24 mouse cellular contexts compared by ENCODE assay signal in the genomic region with DNA sequence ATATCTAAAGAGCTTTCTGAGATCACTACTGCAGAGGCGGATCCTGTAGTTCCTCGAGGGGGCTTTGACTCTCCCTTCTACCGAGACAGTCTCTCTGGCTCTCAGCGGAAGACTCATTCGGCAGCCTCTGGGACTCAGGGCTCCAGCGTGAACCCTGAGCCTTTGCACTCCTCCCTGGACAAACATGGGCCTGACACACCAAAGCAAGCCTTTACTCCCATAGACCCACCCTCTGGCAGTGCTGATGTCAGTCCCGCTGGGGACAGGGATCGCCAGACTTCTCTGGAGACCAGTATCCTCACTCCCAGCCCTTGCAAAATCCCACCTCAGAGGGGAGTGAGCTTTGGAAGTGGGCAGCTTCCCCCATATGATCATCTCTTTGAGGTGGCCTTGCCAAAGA. TPM values are rescaled to one million over a fixed set of nuclear protein-coding genes. Genes with fewer than 3 reads are reported as not detected.
DNase-seq lines count a peak whose midpoint lies in the region; ATAC-seq and TF ChIP-seq lines count a peak whose summit lies in the region.
"Had no signal": no experiment of that assay in that cellular context is flagged by ENCODE, and none has a peak within 500 bp of the region (broad histone marks: within the 10 kb centered on the region; RNA-seq: fewer than 3 reads in every experiment).

No protein-coding gene starts in this region.

- no peak overlapping the region for H3K27ac ChIP-seq in intestine, embryonic 16.5 days (ENCODE audit: low read length)
- H3K27ac ChIP-seq in intestine, embryonic 15.5 days: no peak overlapping the region
- no peak overlapping the region for H3K27ac ChIP-seq in liver, embryonic 14.5 days
- no peak overlapping the region for H3K27ac ChIP-seq in stomach, embryonic 14.5 days (ENCODE audit: low read length)
- no peak overlapping the region for H3K27ac ChIP-seq in midbrain, embryonic 15.5 days
- H3K27ac ChIP-seq in heart, adult 2 months: no peak overlapping the region
- H3K27ac ChIP-seq: embryonic facial prominence, embryonic 13.5 days; forebrain, embryonic 12.5 days; heart, embryonic 13.5 days; hindbrain, embryonic 15.5 days had no signal

- H3K4me1 ChIP-seq in intestine, embryonic 16.5 days (ENCODE audit: control insufficient read depth, insufficient read depth, low read length): no peaks in the 10 kb centered on the region
- H3K4me1 ChIP-seq in intestine, embryonic 15.5 days (replicated peaks): no peaks in the 10 kb centered on the region
- H3K4me1 ChIP-seq in liver, embryonic 14.5 days (replicated peaks; ENCODE audit: control insufficient read depth in 2 of 2, insufficient read depth in 2 of 2, low read length in 1 of 2): no peaks in the 10 kb centered on the region
- no peaks in the 10 kb centered on the region for H3K4me1 ChIP-seq in stomach, embryonic 14.5 days (ENCODE audit: control insufficient read depth, insufficient read depth, low read length)
- H3K4me1 ChIP-seq in midbrain, embryonic 15.5 days: no peaks in the 10 kb centered on the region
- no peaks in the 10 kb centered on the region for H3K4me1 ChIP-seq in heart, adult 2 months (ENCODE audit: control insufficient read depth, insufficient read depth, low read length)
- H3K4me1 ChIP-seq: embryonic facial prominence, embryonic 13.5 days; forebrain, embryonic 12.5 days; heart, embryonic 13.5 days; hindbrain, embryonic 15.5 days had no signal

- intact Hi-C loops in heart, adult 2 months (cut with DNase I): no loop called here

- no peak overlapping the region for H3K4me2 ChIP-seq in intestine, embryonic 16.5 days (ENCODE audit: low read depth, low read length)
- H3K4me2 ChIP-seq in intestine, embryonic 15.5 days (replicated peaks): no peak overlapping the region
- H3K4me2 ChIP-seq in liver, embryonic 14.5 days (ENCODE audit: low read depth): no peak overlapping the region
- H3K4me2 ChIP-seq in stomach, embryonic 14.5 days (replicated peaks; ENCODE audit: low read depth, low read length): no peak overlapping the region
- H3K4me2 ChIP-seq in midbrain, embryonic 15.5 days: no peak overlapping the region
- H3K4me2 ChIP-seq: embryonic facial prominence, embryonic 13.5 days; forebrain, embryonic 12.5 days; heart, embryonic 13.5 days; hindbrain, embryonic 15.5 days had no signal

- no peak for TF ChIP-seq EP300 in liver, embryonic 14.5 days (IDR thresholded peaks at IDR 0.05; ENCODE audit: low read depth)
- TF ChIP-seq EP300 in heart, adult 2 months (IDR thresholded peaks at IDR 0.05; ENCODE audit: insufficient read depth, low read depth, low read length): no peak

- 80% methylated on average over 8 of the region's 8 CpGs for WGBS in intestine, embryonic 16.5 days
- 78% methylated on average over 8 of the region's 8 CpGs for WGBS in intestine, embryonic 15.5 days
- 82% methylated on average over 8 of the region's 8 CpGs for WGBS in liver, embryonic 14.5 days (ENCODE audit: insufficient replicate concordance)
- 79% methylated on average over 8 of the region's 8 CpGs for WGBS in stomach, embryonic 14.5 days
- 94% methylated on average over 8 of the region's 8 CpGs for WGBS in midbrain, embryonic 15.5 days
- 87% methylated on average over 8 of the region's 8 CpGs for WGBS in heart, adult 2 months

- H3K9ac ChIP-seq in intestine, embryonic 16.5 days (ENCODE audit: low read depth, low read length): no peak overlapping the region
- no peak overlapping the region for H3K9ac ChIP-seq in intestine, embryonic 15.5 days
- H3K9ac ChIP-seq in liver, embryonic 14.5 days (replicated peaks): no peak overlapping the region
- H3K9ac ChIP-seq in stomach, embryonic 14.5 days (replicated peaks; ENCODE audit: low read depth, low read length): no peak overlapping the region
- H3K9ac ChIP-seq in midbrain, embryonic 15.5 days: no peak overlapping the region
- H3K9ac ChIP-seq in heart, adult 2 months (ENCODE audit: low read depth, low read length): no peak overlapping the region
- H3K9ac ChIP-seq: embryonic facial prominence, embryonic 13.5 days; forebrain, embryonic 12.5 days; heart, embryonic 13.5 days; hindbrain, embryonic 15.5 days had no signal

- TF ChIP-seq POLR2A in heart, adult 2 months (IDR thresholded peaks at IDR 0.05; ENCODE audit: insufficient read depth, low read depth, low read length): no peak

- H3K27me3 ChIP-seq in intestine, embryonic 16.5 days (replicated peaks; ENCODE audit: control insufficient read depth, insufficient read depth, low read length): no peaks in the 10 kb centered on the region
- no peaks in the 10 kb centered on the region for H3K27me3 ChIP-seq in intestine, embryonic 15.5 days (replicated peaks)
- no peaks in the 10 kb centered on the region for H3K27me3 ChIP-seq in liver, embryonic 14.5 days (ENCODE audit: control insufficient read depth, insufficient read depth, low read length)
- no peaks in the 10 kb centered on the region for H3K27me3 ChIP-seq in stomach, embryonic 14.5 days (ENCODE audit: control insufficient read depth, insufficient read depth, low read length)
- H3K27me3 ChIP-seq in midbrain, embryonic 15.5 days (replicated peaks): no peaks in the 10 kb centered on the region
- H3K27me3 ChIP-seq in heart, adult 2 months (ENCODE audit: control insufficient read depth, insufficient read depth, low read length): no peaks in the 10 kb centered on the region
- H3K27me3 ChIP-seq: embryonic facial prominence, embryonic 13.5 days; forebrain, embryonic 12.5 days; heart, embryonic 13.5 days; hindbrain, embryonic 15.5 days had no signal

- TF ChIP-seq CTCF in liver, embryonic 14.5 days (IDR thresholded peaks at IDR 0.05; ENCODE audit: low read depth): no peak
- TF ChIP-seq CTCF in heart, adult 2 months (IDR thresholded peaks at IDR 0.05): no peak

- no peak overlapping the region for H3K4me3 ChIP-seq in intestine, embryonic 16.5 days (ENCODE audit: low read length)
- H3K4me3 ChIP-seq in intestine, embryonic 15.5 days (replicated peaks): no peak overlapping the region
- H3K4me3 ChIP-seq in liver, embryonic 14.5 days (ENCODE audit: insufficient read depth in 1 of 2, low read depth in 2 of 2, low read length in 2 of 2): no peak overlapping the region
- no peak overlapping the region for H3K4me3 ChIP-seq in stomach, embryonic 14.5 days (ENCODE audit: low read depth, low read length)
- no peak overlapping the region for H3K4me3 ChIP-seq in midbrain, embryonic 15.5 days
- no peak overlapping the region for H3K4me3 ChIP-seq in heart, adult 2 months
- H3K4me3 ChIP-seq: embryonic facial prominence, embryonic 13.5 days; forebrain, embryonic 12.5 days; heart, embryonic 13.5 days; hindbrain, embryonic 15.5 days had no signal

- H3K36me3 ChIP-seq in intestine, embryonic 16.5 days (ENCODE audit: control insufficient read depth, insufficient read depth, low read length): 0 out of 2 replicates have a peak, but pooled peaks cover 3% of the 10 kb centered on the region
- peaks cover 41% of the 10 kb centered on the region for H3K36me3 ChIP-seq in intestine, embryonic 15.5 days
- peaks cover 40% of the 10 kb centered on the region for H3K36me3 ChIP-seq in liver, embryonic 14.5 days (replicated peaks; ENCODE audit: control insufficient read depth, insufficient read depth, low read depth)
- peaks cover 81% of the 10 kb centered on the region for H3K36me3 ChIP-seq in stomach, embryonic 14.5 days (ENCODE audit: control insufficient read depth, insufficient read depth, low read length)
- peaks cover 70% of the 10 kb centered on the region for H3K36me3 ChIP-seq in midbrain, embryonic 15.5 days (replicated peaks)
- peaks cover 2% of the 10 kb centered on the region; the same call in 1 of the 2 replicates for H3K36me3 ChIP-seq in heart, adult 2 months (ENCODE audit: control insufficient read depth, insufficient read depth, low read length)

- ATAC-seq in intestine, embryonic 16.5 days: 0 out of 2 replicates have a peak, but pooled peaks have one; percentile 26
- ATAC-seq in intestine, embryonic 15.5 days: no peak
- ATAC-seq in liver, embryonic 14.5 days (ENCODE audit: insufficient read depth): peak; percentile 48; the same call in 1 of the 2 replicates
- ATAC-seq in stomach, embryonic 14.5 days (ENCODE audit: insufficient number of reproducible peaks, insufficient read depth, low FRiP score, low read depth): peak; percentile 58; the same call in 1 of the 2 replicates
- no peak for ATAC-seq in midbrain, embryonic 15.5 days (replicated peaks)
- ATAC-seq: CD4-positive, CD25-positive, alpha-beta regulatory T cell, adult 4 months; forebrain, embryonic 16.5 days had no signal

- no peaks in the 10 kb centered on the region for H3K79me2 ChIP-seq in heart, adult 2 months (replicated peaks; ENCODE audit: control insufficient read depth, insufficient read depth, low read length)

- no peaks in the 10 kb centered on the region for H3K9me3 ChIP-seq in intestine, embryonic 16.5 days (ENCODE audit: control insufficient read depth, low read length)
- no peaks in the 10 kb centered on the region for H3K9me3 ChIP-seq in intestine, embryonic 15.5 days
- no peaks in the 10 kb centered on the region for H3K9me3 ChIP-seq in liver, embryonic 14.5 days (ENCODE audit: control insufficient read depth, low read length)
- no peaks in the 10 kb centered on the region for H3K9me3 ChIP-seq in stomach, embryonic 14.5 days (ENCODE audit: control insufficient read depth, low read depth, low read length)
- H3K9me3 ChIP-seq in midbrain, embryonic 15.5 days: no peaks in the 10 kb centered on the region
- H3K9me3 ChIP-seq: embryonic facial prominence, embryonic 13.5 days; forebrain, embryonic 12.5 days; G1E; heart, embryonic 13.5 days; hindbrain, embryonic 15.5 days had no signal

- no peak for DNase-seq in liver, embryonic 14.5 days (ENCODE audit: low read depth in 3 of 3, low spot score in 3 of 3)
- DNase-seq in neural tube, embryonic 10.5 days (ENCODE audit: extremely low spot score, low spot score): no peak
- DNase-seq in heart, adult 2 months: no peak
- DNase-seq: adrenal gland, postnatal 10 days; B cell, adult 2 months; cerebellum, adult 11 months; cerebellum, adult 9-11 months; cerebellum, postnatal 36 days; gastrocnemius, postnatal 25 days; heart, postnatal 36 days had no signal

RNA-seq across cellular contexts. Expression of a gene that starts 23.5 kb away (rescaled TPM):
- polyA plus RNA-seq in intestine, embryonic 16.5 days (2015; fragmentation: Nextera tagmentation; extraction: Ambion mirVana): 0.50 and 1.1 TPM in 2 replicates
- 1.0 and 1.2 TPM in 2 replicates for polyA plus RNA-seq in intestine, embryonic 15.5 days (2015; fragmentation: Nextera tagmentation; extraction: Ambion mirVana)
- 1.3 and 2.2 TPM in 2 replicates for polyA plus RNA-seq in liver, embryonic 14.5 days (2012; rRNA removed)
- 2.0 and 2.5 TPM in 2 replicates for polyA plus RNA-seq in liver, embryonic 14.5 days (2014; fragmentation: Nextera tagmentation; extraction: Ambion mirVana)
- 1.6 and 2.1 TPM in 2 replicates for polyA plus RNA-seq in stomach, embryonic 14.5 days (2014; fragmentation: Nextera tagmentation; extraction: Ambion mirVana)
- 2.2 and 2.3 TPM in 2 replicates for polyA plus RNA-seq in midbrain, embryonic 15.5 days (2015; fragmentation: Nextera tagmentation; extraction: Ambion mirVana)
- total RNA-seq in heart, adult 2 months (2021): not detected
- polyA plus RNA-seq in heart, adult 2 months (2012; rRNA removed): 0.50 and 1.7 TPM in 2 replicates
- total RNA-seq: gastrocnemius, adult 18-20 months; gastrocnemius, postnatal 25 days; heart, postnatal 36 days had no signal
- polyA plus RNA-seq: CD4-positive, CD25-positive, alpha-beta regulatory T cell, adult 4 months had no signal

RNA-seq across cellular contexts. Expression of a gene that starts 24.0 kb away (rescaled TPM):
- polyA plus RNA-seq in intestine, embryonic 16.5 days (2015; fragmentation: Nextera tagmentation; extraction: Ambion mirVana): 0.22 and 0.35 TPM in 2 replicates
- polyA plus RNA-seq in intestine, embryonic 15.5 days (2015; fragmentation: Nextera tagmentation; extraction: Ambion mirVana): 0.44 and 0.48 TPM in 2 replicates
- polyA plus RNA-seq in liver, embryonic 14.5 days (2012; rRNA removed): 0.11 and 0.18 TPM in 2 replicates
- 0.24 and 0.32 TPM in 2 replicates for polyA plus RNA-seq in liver, embryonic 14.5 days (2014; fragmentation: Nextera tagmentation; extraction: Ambion mirVana)
- 0.42 and 0.59 TPM in 2 replicates for polyA plus RNA-seq in stomach, embryonic 14.5 days (2014; fragmentation: Nextera tagmentation; extraction: Ambion mirVana)
- polyA plus RNA-seq in midbrain, embryonic 15.5 days (2015; fragmentation: Nextera tagmentation; extraction: Ambion mirVana): 4.1 and 4.4 TPM in 2 replicates
- total RNA-seq in heart, adult 2 months (2021): not detected
- polyA plus RNA-seq in heart, adult 2 months (2012; rRNA removed): 0.18 and 0.59 TPM in 2 replicates
- total RNA-seq: gastrocnemius, adult 18-20 months; granulocyte monocyte progenitor cell, adult 5-6 weeks; heart, postnatal 36 days had no signal
- polyA plus RNA-seq: CD4-positive, CD25-positive, alpha-beta regulatory T cell, adult 4 months had no signal

RNA-seq across cellular contexts. Expression of a gene that starts 35.0 kb away (rescaled TPM):
- 12.6 and 13.8 TPM in 2 replicates for polyA plus RNA-seq in intestine, embryonic 16.5 days (2015; fragmentation: Nextera tagmentation; extraction: Ambion mirVana)
- 16.2 and 16.6 TPM in 2 replicates for polyA plus RNA-seq in intestine, embryonic 15.5 days (2015; fragmentation: Nextera tagmentation; extraction: Ambion mirVana)
- 4.5 and 5.4 TPM in 2 replicates for polyA plus RNA-seq in liver, embryonic 14.5 days (2012; rRNA removed)
- 5.3 and 7.5 TPM in 2 replicates for polyA plus RNA-seq in liver, embryonic 14.5 days (2014; fragmentation: Nextera tagmentation; extraction: Ambion mirVana)
- 20.5 and 22.7 TPM in 2 replicates for polyA plus RNA-seq in stomach, embryonic 14.5 days (2014; fragmentation: Nextera tagmentation; extraction: Ambion mirVana)
- 38.6 and 40.3 TPM in 2 replicates for polyA plus RNA-seq in midbrain, embryonic 15.5 days (2015; fragmentation: Nextera tagmentation; extraction: Ambion mirVana)
- 10 to 100 TPM; 24.9 to 29.3 TPM for total RNA-seq in heart, adult 2 months (2021)
- polyA plus RNA-seq in heart, adult 2 months (2012; rRNA removed): 11.5 and 22.7 TPM in 2 replicates

RNA-seq across cellular contexts. Expression of a gene that starts 54.2 kb away (rescaled TPM):
- 1.1 and 2.5 TPM in 2 replicates for polyA plus RNA-seq in intestine, embryonic 16.5 days (2015; fragmentation: Nextera tagmentation; extraction: Ambion mirVana)
- 1.1 and 1.5 TPM in 2 replicates for polyA plus RNA-seq in intestine, embryonic 15.5 days (2015; fragmentation: Nextera tagmentation; extraction: Ambion mirVana)
- 72.5 and 86.9 TPM in 2 replicates for polyA plus RNA-seq in liver, embryonic 14.5 days (2012; rRNA removed)
- polyA plus RNA-seq in liver, embryonic 14.5 days (2014; fragmentation: Nextera tagmentation; extraction: Ambion mirVana): 89.2 and 107 TPM in 2 replicates
- 0.55 and 0.56 TPM in 2 replicates for polyA plus RNA-seq in stomach, embryonic 14.5 days (2014; fragmentation: Nextera tagmentation; extraction: Ambion mirVana)
- not detected in 2 replicates for polyA plus RNA-seq in midbrain, embryonic 15.5 days (2015; fragmentation: Nextera tagmentation; extraction: Ambion mirVana)
- total RNA-seq in heart, adult 2 months (2021): not detected
- polyA plus RNA-seq in heart, adult 2 months (2012; rRNA removed): 0.12 TPM in 2 replicates
- total RNA-seq: gastrocnemius, adult 18-20 months; gastrocnemius, postnatal 25 days; heart, postnatal 36 days had no signal
- polyA plus RNA-seq: CD4-positive, CD25-positive, alpha-beta regulatory T cell, adult 4 months; forebrain, embryonic 16.5 days; frontal cortex, adult 2 months had no signal

Comparison
In these comparisons a context has a peak if more than half of its experiments do, and no peak if none do; other contexts are left out.
1. ATAC-seq: peak in intestine, embryonic 16.5 days (single experiment), liver, embryonic 14.5 days (single experiment) and stomach, embryonic 14.5 days (single experiment); none in intestine, embryonic 15.5 days (single experiment) and midbrain, embryonic 15.5 days (single experiment).